Mouse (Mus musculus) forebrain, embryonic 10.5 days (tissue): ENCODE data around the gene Dnajc3. TPM values are rescaled to one million over a fixed set of nuclear protein-coding genes. Genes with fewer than 3 reads are reported as not detected.

ENCODE experiments used
- polyA plus RNA-seq: library from polyadenylated mRNA; unstranded; fragments of >200 nt; fragmentation: Nextera tagmentation; extraction: Ambion mirVana; gene quantifications from 2 replicates; pipeline ENCODE4 v1.2.1, GENCODE M21; 2016

Gene Dnajc3
- polyA plus RNA-seq, 1 experiment from 2014 or later = 28.4 TPM

Other genes starting within 250 kb of the Dnajc3 start
- 3.0 and 3.6 TPM in 2 replicates for gene Abcc4, start 231.8 kb upstream of the Dnajc3 start, polyA plus RNA-seq
- 1.6 and 3.1 TPM in 2 replicates for gene Cldn10, start 150.1 kb upstream of the Dnajc3 start, polyA plus RNA-seq
- 13.0 and 13.9 TPM in 2 replicates for gene Dzip1, start 12.5 kb upstream of the Dnajc3 start, polyA plus RNA-seq
- 15.8 and 16.1 TPM in 2 replicates for gene Uggt2, start 161.5 kb downstream of the Dnajc3 start, polyA plus RNA-seq
- not detected in 2 replicates for gene Hs6st3, start 200.4 kb downstream of the Dnajc3 start, polyA plus RNA-seq